Mouse (Mus musculus) spleen, adult 2 months (tissue): ENCODE measurements at regions not wholly inside any gene's neighbourhood (a gene's known extent, or its start where the extent isn't known, plus 50 kb on each side); places are given as distances from the start of the nearest gene placed in this dataset.

Experiments used
- DNase-seq, 2 experiments: peaks; one replicate each; pipeline versions ENCODE4 v3.0.0 to v3.0.0-alpha.2; 2012 to 2021; ENCODE audit warnings: low spot score in 2 of 2, low read depth in 1 of 2
- H3K27ac ChIP-seq: fragments of 200-500 bp; 2 replicates; pipeline ENCODE4 v1.5.1; 2012; ENCODE audit warnings: low read length, inconsistent platforms; ENCODE audit not compliant: insufficient read depth
- H3K27me3 ChIP-seq: fragments of 200-500 bp; 2 replicates; pipeline ENCODE4 v1.6.1; 2012; ENCODE audit warnings: mild to moderate bottlenecking, moderate library complexity, low read length, inconsistent platforms; ENCODE audit not compliant: control insufficient read depth, insufficient read depth
- H3K36me3 ChIP-seq: fragments of 200-500 bp; 2 replicates; pipeline ENCODE4 v1.6.1; 2012; ENCODE audit warnings: mild to moderate bottlenecking, low read length, inconsistent platforms; ENCODE audit not compliant: control insufficient read depth, insufficient read depth
- H3K4me1 ChIP-seq: fragments of 200-500 bp; 2 replicates; pipeline ENCODE4 v1.6.1; 2011; ENCODE audit warnings: inconsistent platforms; ENCODE audit not compliant: control insufficient read depth, insufficient read depth, insufficient read length
- H3K4me3 ChIP-seq: fragments of 200-500 bp; 2 replicates; pipeline ENCODE4 v1.5.1; 2011; ENCODE audit warnings: mild to moderate bottlenecking, inconsistent platforms; ENCODE audit not compliant: insufficient read depth, insufficient read length; ENCODE audit errors: extremely low read depth
- CTCF ChIP-seq: fragments of 200-500 bp; IDR thresholded peaks from 2 replicates; pipeline ENCODE4 v1.5.1; 2011; ENCODE audit warnings: mild to moderate bottlenecking, inconsistent platforms; ENCODE audit not compliant: insufficient read depth, insufficient read length, insufficient replicate concordance; ENCODE audit errors: extremely low read depth
- POLR2A ChIP-seq: fragments of 200-500 bp; IDR thresholded peaks from 2 replicates; pipeline ENCODE4 v1.6.1; 2011; ENCODE audit warnings: low read depth, low read length, inconsistent platforms
- WGBS: fragments of 180-500 bp; shearing (Covaris S2); methylation state at CpG from one replicate; pipeline ENCODE4 v1.1.7; 2018; 5-methylcytosine and 5-hydroxymethylcytosine counted together

DNA sequence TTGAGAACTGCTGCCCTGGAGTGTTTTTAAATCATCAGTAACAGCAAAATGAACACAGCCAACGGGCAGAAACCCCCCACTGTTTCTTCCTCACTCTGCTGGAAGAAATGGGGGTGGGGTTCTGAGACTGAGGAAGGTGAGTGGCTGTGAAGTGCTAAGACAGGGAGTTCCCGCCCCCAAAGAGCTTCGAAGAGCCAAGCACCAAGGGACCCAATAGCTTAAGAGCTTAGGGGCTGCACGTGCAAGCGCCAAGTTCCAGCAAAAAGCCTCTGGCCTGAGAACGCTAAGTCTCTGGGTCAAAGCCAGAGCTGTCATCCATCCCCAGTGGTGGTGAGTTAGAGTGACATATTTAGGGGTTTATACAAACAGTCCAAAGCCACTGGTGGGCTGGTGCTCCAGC lies 55.1 kb upstream of the Pcbd1 start:
- WGBS = 58% methylated on average over 6 of the region's 6 CpGs

GRCm38 (mm10) chr10:61028598-61028997 lies 60.5 kb upstream of the Pcbd1 start:
- Histone ChIP-seq H3K36me3 (no peaks in the 10 kb centered on the region), H3K27ac (no peak overlapping the region), H3K27me3 (no peaks in the 10 kb centered on the region), H3K4me1 (no peaks in the 10 kb centered on the region), H3K4me3 (no peak overlapping the region)
- 84% methylated on average over 5 of the region's 5 CpGs for WGBS
- DNase-seq = no peak
- TF ChIP-seq CTCF = no peak

More for the DNA sequence above, 55.1 kb upstream of the Pcbd1 start:
- H3K4me1 ChIP-seq = no peaks in the 10 kb centered on the region
- H3K27ac ChIP-seq = no peak overlapping the region
- TF ChIP-seq POLR2A (no peak), CTCF (no peak)
- DNase-seq = no peak
- H3K4me3 ChIP-seq = no peak overlapping the region
- no peaks in the 10 kb centered on the region for H3K27me3 ChIP-seq
- H3K36me3 ChIP-seq = no peaks in the 10 kb centered on the region

GRCm38 (mm10) chr10:61027215-61027614 lies 61.9 kb upstream of the Pcbd1 start:
- 56% methylated on average over 6 of the region's 6 CpGs for WGBS
- Histone ChIP-seq H3K4me1 (no peaks in the 10 kb centered on the region), H3K27me3 (no peaks in the 10 kb centered on the region), H3K4me3 (no peak overlapping the region), H3K27ac (no peak overlapping the region), H3K36me3 (no peaks in the 10 kb centered on the region)
- no peak for DNase-seq
- TF ChIP-seq CTCF (no peak), POLR2A (no peak)

GRCm38 (mm10) chr10:61025061-61025460 lies 64.1 kb upstream of the Pcbd1 start:
- no peak for TF ChIP-seq POLR2A
- TF ChIP-seq CTCF = no peak
- WGBS = 71% methylated on average over 4 of the region's 4 CpGs
- Histone ChIP-seq H3K4me1 (no peaks in the 10 kb centered on the region), H3K27ac (no peak overlapping the region), H3K4me3 (no peak overlapping the region), H3K27me3 (no peaks in the 10 kb centered on the region), H3K36me3 (no peaks in the 10 kb centered on the region)
- no peak for DNase-seq

GRCm38 (mm10) chr10:61024166-61024565 lies 65.0 kb upstream of the Pcbd1 start:
- no peaks in the 10 kb centered on the region for H3K4me1 ChIP-seq
- H3K27ac ChIP-seq = no peak overlapping the region
- TF ChIP-seq CTCF = no peak
- TF ChIP-seq POLR2A = no peak
- 46% methylated on average over 3 of the region's 3 CpGs for whole genome bisulfite sequencing
- H3K27me3 ChIP-seq = no peaks in the 10 kb centered on the region
- H3K4me3 ChIP-seq = no peak overlapping the region
- no peaks in the 10 kb centered on the region for H3K36me3 ChIP-seq
- DNase-seq = no peak

DNA sequence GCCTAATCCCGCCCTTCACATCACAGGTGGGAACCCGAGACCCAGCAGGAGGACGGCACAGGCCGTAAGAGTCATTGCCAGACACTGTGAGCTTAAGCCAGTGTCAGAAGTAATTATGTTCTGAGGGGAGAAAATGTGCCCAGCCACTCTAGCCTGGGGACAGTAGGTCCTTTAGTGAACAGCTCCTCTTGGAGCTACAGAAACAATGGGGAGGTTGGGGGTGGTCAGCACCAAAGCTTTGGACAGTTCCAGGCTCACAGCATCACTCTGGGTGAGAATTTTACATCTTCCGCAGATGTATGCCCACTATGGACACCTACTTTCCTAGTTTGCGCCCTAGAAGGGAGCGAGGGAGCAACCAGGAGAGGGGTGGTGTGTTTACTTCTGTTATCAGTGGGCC lies 65.7 kb upstream of the Pcbd1 start:
- H3K4me1 ChIP-seq = no peaks in the 10 kb centered on the region
- H3K36me3 ChIP-seq = no peaks in the 10 kb centered on the region
- TF ChIP-seq CTCF (no peak), POLR2A (no peak)
- no peak overlapping the region for H3K27ac ChIP-seq
- H3K4me3 ChIP-seq = no peak overlapping the region
- no peaks in the 10 kb centered on the region for H3K27me3 ChIP-seq
- no peak for DNase-seq
- 44% methylated on average over 7 of the region's 7 CpGs for WGBS

DNA sequence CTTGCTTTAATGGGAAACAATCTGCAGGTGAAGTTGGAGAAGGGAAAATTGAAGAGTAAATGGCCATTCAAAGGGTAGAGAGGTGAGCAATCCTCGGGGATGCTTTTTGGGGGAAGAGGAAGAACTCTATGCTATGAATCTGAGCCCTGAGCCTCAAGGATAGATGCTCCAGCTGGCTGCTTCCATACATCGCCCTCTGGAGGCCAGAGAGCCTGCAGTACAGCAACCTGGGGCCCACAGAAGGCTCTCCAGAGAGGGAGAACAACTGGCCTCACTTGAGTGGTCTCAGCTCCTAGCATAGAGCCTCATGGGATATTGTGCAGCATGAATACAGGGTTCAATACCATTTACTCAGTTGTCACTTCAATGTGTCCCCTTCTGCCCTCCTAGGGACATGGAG lies 69.6 kb upstream of the Pcbd1 start:
- Histone ChIP-seq H3K36me3 (no peaks in the 10 kb centered on the region), H3K4me3 (no peak overlapping the region), H3K4me1 (no peaks in the 10 kb centered on the region), H3K27me3 (no peaks in the 10 kb centered on the region), H3K27ac (no peak overlapping the region)
- no peak for DNase-seq
- 10% methylated on average over 2 of the region's 2 CpGs for WGBS
- no peak for TF ChIP-seq CTCF
